Mouse (Mus musculus) heart, postnatal 14 days (tissue): ENCODE measurements around the gene BC051019. TPM values are rescaled to one million over a fixed set of nuclear protein-coding genes. Genes with fewer than 3 reads are reported as not detected.

ENCODE experiments used
- DNase-seq, 2 experiments: peaks; one replicate each; pipeline ENCODE4 v3.0.0; 2021 to 2022
- intact Hi-C: fragments of 180-260 bp; cut with DNase I; formaldehyde crosslinking; loops from one replicate; pipeline ENCODE4 v1.15.1; 2025
- long read RNA-seq, 2 experiments: library from polyadenylated mRNA; stranded (forward); transcript quantifications; one replicate each; pipeline ENCODE4 v2.0.0; 2021
- total RNA-seq, 2 experiments: library from RNA; stranded (reverse); gene quantifications; 2 replicates each; pipeline ENCODE4 v1.2.3; 2021

BC051019 gene
- total RNA-seq: under 1 TPM in 1 of 2 experiments, not detected in 1; 0.38 TPM
- long read RNA-seq, experiment 1: 0 reads
- long read RNA-seq, experiment 2: 0 reads

- no peak for DNase-seq
- intact Hi-C loops: no loop called here
Measured at GRCm38 (mm10) chr7:109723697-109724096, at the start of gene BC051019. Gene BC051019, minus strand, starts transcription at chr7:109723850.

DNA sequence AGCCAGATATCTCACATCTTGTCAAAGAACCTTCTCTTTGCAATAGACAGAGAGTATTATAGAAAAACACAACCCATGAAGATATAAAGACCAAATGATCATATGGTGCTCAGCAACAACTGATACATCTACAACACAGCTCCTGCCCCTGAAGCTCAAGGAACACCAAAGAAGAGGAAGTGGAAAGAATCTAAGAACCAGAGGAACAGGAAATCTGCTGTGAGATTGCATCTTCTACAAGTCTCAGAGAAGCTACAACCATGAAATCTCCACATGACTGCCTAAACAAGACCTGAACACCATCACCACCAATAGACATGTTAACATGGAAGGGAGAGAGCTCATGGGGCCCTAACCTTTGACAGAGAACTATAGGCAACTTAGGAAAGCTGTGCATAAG lies 48.6 kb upstream of the BC051019 start:
- intact Hi-C loops: no loop called here
- no peak for DNase-seq

DNA sequence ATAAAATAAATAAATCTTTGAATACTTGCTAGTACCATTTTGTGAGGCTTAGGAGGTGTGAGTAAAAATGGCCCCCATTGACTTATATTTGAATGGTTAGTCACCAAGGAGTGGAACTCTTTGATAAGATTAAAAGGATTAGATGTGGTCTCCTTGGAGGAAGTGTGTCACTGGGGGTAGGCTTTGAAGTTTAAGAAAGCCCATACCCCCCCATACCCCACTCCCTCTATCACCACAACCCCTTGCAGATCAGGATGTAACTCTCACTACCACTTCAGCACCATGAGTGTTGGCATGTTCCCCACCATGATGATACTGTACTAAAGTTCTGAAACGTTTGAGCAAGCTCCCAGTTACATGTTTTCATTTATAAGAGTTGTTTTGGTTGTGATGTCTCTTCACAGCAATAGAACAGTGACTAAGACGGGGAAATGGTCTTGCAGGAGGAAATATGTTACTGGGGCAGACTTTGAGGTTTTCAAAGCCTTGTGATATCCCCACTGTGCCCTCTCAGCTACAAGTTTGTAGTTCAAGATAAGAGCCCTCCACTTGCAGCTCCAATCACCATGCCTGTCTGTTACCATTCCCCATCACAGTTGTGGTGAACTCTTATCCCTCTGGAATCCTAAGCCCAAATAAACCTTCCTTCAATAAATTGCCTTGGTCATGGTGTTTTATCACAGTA lies 45.2 kb upstream of the BC051019 start:
- intact Hi-C loops: no loop called here
- no peak for DNase-seq

- intact Hi-C loops: no loop called here
- no peak for DNase-seq
Measured at GRCm38 (mm10) chr7:109767575-109768350, 44.1 kb upstream of the BC051019 start.

DNA sequence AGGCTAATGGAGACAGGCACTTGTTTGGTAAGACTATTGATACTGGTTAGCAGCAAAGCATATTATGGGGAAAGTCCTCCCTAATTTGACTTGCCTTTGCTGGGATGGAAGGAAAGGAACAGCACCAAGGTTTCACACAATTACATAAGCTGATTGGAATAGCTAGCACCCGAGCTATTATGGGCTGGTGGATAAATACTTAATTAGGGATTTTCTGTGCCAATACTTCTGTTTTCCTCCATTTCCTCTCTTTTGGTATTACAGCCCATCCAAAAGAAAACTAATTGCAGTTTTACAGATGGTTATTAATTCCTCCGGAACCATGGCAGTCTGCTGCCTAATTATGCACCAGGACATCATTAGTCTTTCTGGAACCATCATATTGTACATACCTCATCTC lies 40.4 kb upstream of the BC051019 start:
- intact Hi-C loops: no loop called here

DNA sequence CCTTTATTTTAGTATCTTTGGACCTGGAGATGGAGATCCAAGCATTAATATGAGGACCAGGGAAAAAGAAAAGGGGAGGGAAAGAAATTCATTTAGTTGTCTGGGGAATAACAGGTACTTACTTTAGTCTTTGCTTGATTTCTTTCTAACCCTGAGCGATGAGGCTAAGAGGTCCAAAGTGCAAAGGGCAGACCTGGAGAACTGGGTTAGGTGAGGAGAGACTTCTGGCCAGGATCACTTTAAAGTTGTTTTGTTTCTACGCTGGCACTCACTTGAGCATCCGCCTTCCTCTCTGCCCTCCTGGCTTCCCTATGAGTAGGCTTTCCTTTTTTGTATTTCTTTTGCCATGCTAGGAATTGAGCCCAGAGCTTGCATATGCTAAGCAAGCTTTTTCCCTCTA lies 32.6 kb upstream of the BC051019 start:
- intact Hi-C loops: no loop called here
- no peak for DNase-seq

More for the DNA sequence above, 40.4 kb upstream of the BC051019 start:
- DNase-seq: no peak

DNA sequence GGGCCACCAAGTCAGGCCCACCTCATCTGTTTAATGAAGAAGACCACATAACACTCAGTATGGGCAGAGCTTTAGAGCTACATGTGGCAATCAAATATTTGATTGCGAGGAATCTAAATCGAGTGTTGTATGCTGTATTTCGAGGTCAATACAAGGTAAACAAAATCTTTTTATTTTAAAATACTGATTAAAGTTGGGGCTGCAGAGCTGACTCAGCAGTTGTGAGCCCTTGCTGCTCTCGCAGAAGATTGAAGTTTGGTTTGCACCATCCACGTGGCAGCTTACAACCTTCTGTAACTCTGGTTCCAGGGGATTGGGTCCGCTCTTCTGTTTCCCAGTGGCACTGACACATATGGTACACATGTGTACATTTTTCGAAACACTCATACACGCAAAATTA lies 30.4 kb upstream of the BC051019 start:
- intact Hi-C loops: no loop called here

GRCm38 (mm10) chr7:109752008-109752925 lies 28.6 kb upstream of the BC051019 start, which contains the start of gene Tmem9b:
Gene Tmem9b, minus strand, starts transcription at chr7:109752875.
- peak; percentile 84 to 87 for DNase-seq
- intact Hi-C loops: no loop called here

More for the DNA sequence above, 30.4 kb upstream of the BC051019 start:
- DNase-seq: no peak

GRCm38 (mm10) chr7:109751427-109752007 lies 27.9 kb upstream of the BC051019 start:
- no peak for DNase-seq
- intact Hi-C loops: no loop called here

GRCm38 (mm10) chr7:109747747-109748146 lies 24.1 kb upstream of the BC051019 start:
- intact Hi-C loops: no loop called here
- no peak for DNase-seq

GRCm38 (mm10) chr7:109741703-109742102 lies 18.1 kb upstream of the BC051019 start:
- DNase-seq: no peak

DNA sequence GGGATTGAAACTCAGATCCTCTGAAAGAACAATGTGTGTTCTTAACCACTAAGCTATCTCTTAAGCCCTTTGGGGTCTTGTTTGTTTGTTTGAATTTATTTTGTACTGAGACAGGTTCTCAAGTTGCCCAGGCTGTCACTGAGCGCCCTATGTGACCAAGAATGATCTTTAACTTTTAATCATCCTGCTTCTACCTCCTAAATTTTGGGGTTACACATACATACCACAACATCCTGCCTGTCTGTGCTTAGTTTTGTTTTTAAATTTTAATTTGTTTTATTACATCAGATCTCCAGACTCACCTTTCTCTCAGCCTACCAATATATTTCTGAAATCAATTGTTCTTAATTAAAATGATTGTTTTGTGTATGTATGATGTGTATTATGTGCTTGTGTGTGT lies 17.4 kb upstream of the BC051019 start:
- DNase-seq: no peak
- intact Hi-C loops: no loop called here

More at GRCm38 (mm10) chr7:109741703-109742102, 18.1 kb upstream of the BC051019 start:
- intact Hi-C loops: no loop called here

DNA sequence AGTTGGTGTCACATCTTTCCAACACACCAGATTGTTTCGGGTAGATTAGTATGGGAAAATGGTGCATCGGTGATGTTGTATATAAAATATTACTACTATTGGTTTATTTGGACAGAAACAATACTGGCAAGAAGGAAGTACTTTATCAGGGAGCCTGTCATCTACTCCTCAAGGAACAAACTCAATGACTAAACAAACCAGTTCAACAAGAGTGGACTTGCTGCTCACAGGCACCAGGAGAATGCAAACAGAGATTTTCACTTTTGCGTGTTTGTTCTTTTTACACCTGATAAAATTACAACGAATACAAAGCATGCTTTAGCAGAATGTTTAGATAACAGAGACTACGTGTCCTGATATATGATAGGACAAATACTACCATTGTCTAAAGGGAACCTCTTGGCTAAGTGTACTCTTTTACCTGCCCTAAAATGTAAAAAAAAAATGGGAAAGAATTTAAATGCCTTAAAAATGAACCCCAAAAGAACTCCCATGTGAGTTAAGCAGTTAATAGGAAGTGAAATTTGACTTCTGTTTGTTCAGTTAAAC lies 16.2 kb upstream of the BC051019 start:
- intact Hi-C loops: no loop called here
- DNase-seq: no peak

DNA sequence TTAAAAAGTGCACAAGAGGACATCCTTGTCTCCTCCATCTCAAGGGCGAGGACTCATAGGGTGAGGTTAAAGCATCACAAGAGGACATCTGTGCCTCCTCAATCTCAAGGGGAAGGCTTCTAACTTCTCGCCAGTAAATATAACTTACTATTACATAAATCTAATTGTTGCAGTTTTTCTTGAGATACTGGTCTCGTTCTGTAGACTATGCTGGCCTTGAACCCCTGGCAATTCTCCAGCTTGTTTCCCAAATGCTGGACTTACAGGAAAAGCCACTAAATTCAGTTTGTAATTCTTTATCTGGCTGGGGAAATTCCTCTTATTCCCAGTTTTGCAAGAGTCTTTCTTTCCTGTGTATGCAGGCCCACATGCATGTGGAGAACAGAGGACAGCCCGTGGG lies 11.2 kb upstream of the BC051019 start:
- DNase-seq: no peak
- intact Hi-C loops: no loop called here

GRCm38 (mm10) chr7:109731626-109732025 lies 8.0 kb upstream of the BC051019 start, which contains the start of gene Ascl3:
Gene Ascl3, minus strand, starts transcription at chr7:109731726.
- DNase-seq: no peak
- intact Hi-C loops: no loop called here

- DNase-seq: no peak
- intact Hi-C loops: no loop called here
Measured at GRCm38 (mm10) chr7:109723114-109723513, 536 bp downstream of the BC051019 start.

- intact Hi-C loops: no loop called here
Measured at GRCm38 (mm10) chr7:109722618-109723017, 1.0 kb downstream of the BC051019 start.

GRCm38 (mm10) chr7:109719286-109719685 lies 4.4 kb downstream of the BC051019 start:
- intact Hi-C loops: loop anchor here (2.0 kb wide), 1 partner anchor 190 kb away; no protein-coding TSS in a partner anchor
- DNase-seq: peak; percentile 28 to 63

More at GRCm38 (mm10) chr7:109722618-109723017, 1.0 kb downstream of the BC051019 start:
- DNase-seq: no peak

- intact Hi-C loops: no loop called here
Measured at GRCm38 (mm10) chr7:109713434-109713982, 10.1 kb downstream of the BC051019 start.

More at GRCm38 (mm10) chr7:109713434-109713982, 10.1 kb downstream of the BC051019 start:
- DNase-seq: no peak
